Mouse (Mus musculus) C2C12 (cell line): ENCODE results near the gene Decr2. TPM values are rescaled to one million over a fixed set of nuclear protein-coding genes. Genes with fewer than 3 reads are reported as not detected.

Experiments used
- H3K27me3 ChIP-seq: one replicate; pipeline ENCODE4 v1.6.1; 2011; ENCODE audit not compliant: control insufficient read depth, insufficient read depth, insufficient read length
- H3K36me3 ChIP-seq: one replicate; pipeline ENCODE4 v1.6.1; 2011; ENCODE audit not compliant: control insufficient read depth, insufficient read depth
- H3K4me3 ChIP-seq: one replicate; pipeline ENCODE4 v1.5.1; 2011; ENCODE audit warnings: mild to moderate bottlenecking, control low read depth; ENCODE audit not compliant: poor library complexity, insufficient read depth, severe bottlenecking
- H3K79me2 ChIP-seq: one replicate; pipeline ENCODE4 v1.6.1; 2011; ENCODE audit not compliant: control insufficient read depth, insufficient read depth
- H3K79me3 ChIP-seq: one replicate; pipeline ENCODE4 v1.6.1; 2011; ENCODE audit warnings: low read depth, control low read depth
- H3ac ChIP-seq: one replicate; pipeline ENCODE3; 2011; ENCODE audit warnings: low read depth; ENCODE audit not compliant: control insufficient read depth, insufficient read length
- CEBPB ChIP-seq: IDR thresholded peaks from one replicate; pipeline ENCODE4 v1.6.1; 2011; ENCODE audit warnings: low read depth, mild to moderate bottlenecking, control low read depth, moderate library complexity
- CTCF ChIP-seq: IDR thresholded peaks from one replicate; pipeline ENCODE4 v1.5.1; 2011; ENCODE audit not compliant: control insufficient read depth, insufficient read depth, insufficient read length
- FOSL1 ChIP-seq: IDR thresholded peaks from one replicate; pipeline ENCODE4 v1.8.0; 2011; ENCODE audit warnings: mild to moderate bottlenecking, low read length; ENCODE audit not compliant: poor library complexity, insufficient read depth, severe bottlenecking
- MAX ChIP-seq: IDR thresholded peaks from one replicate; pipeline ENCODE4 v1.6.1; 2011; ENCODE audit warnings: mild to moderate bottlenecking, control low read depth
- MYOD1 ChIP-seq: IDR thresholded peaks from one replicate; pipeline ENCODE4 v1.6.1; 2011; ENCODE audit warnings: low read depth; ENCODE audit not compliant: control insufficient read depth, insufficient read length
- MYOG ChIP-seq: IDR thresholded peaks from one replicate; pipeline ENCODE4 v1.6.1; 2011; ENCODE audit not compliant: control insufficient read depth, insufficient read length; ENCODE audit errors: extremely low read depth
- USF1 ChIP-seq: IDR thresholded peaks from one replicate; pipeline ENCODE4 v1.6.1; 2011; ENCODE audit warnings: low read depth, mild to moderate bottlenecking, control low read depth, moderate library complexity
- polyA plus RNA-seq: library from polyadenylated mRNA; unstranded; fragments of >200 nt; fragmentation: generic; extraction: Trizol; gene quantifications from one replicate; pipeline ENCODE4 v1.2.1, GENCODE M21; 2012; ENCODE audit warnings: missing spikeins

The Decr2 gene
- polyA plus RNA-seq, 1 experiment: 3.9 TPM

GRCm38 (mm10) chr17:26068831-26069739, 21.1 kb downstream of the Decr2 start, which contains the start of gene Rab11fip3:
Rab11fip3 (minus strand) TSS chr17:26069555.
- peak within 1 kb of the TSS; percentile 94 for H3ac ChIP-seq
- no peaks in the 10 kb centered on the region for H3K27me3 ChIP-seq
- H3K36me3 ChIP-seq: peaks cover 9% of the 10 kb centered on the region
- peaks cover 25% of the 10 kb centered on the region for H3K79me3 ChIP-seq
- peak; percentile 11 for TF ChIP-seq MAX
- no peak for TF ChIP-seq FOSL1
- peak within 1 kb of the TSS; percentile 51 for H3K4me3 ChIP-seq
- H3K79me2 ChIP-seq: peaks cover 44% of the 10 kb centered on the region

GRCm38 (mm10) chr17:26068024-26068830, 21.9 kb downstream of the Decr2 start:
- Histone ChIP-seq H3K36me3 (peaks cover 12% of the 10 kb centered on the region), H3K79me2 (peaks cover 53% of the 10 kb centered on the region), H3K4me3 (peak overlapping the region; percentile 51), H3ac (peak overlapping the region; percentile 94), H3K27me3 (no peaks in the 10 kb centered on the region), H3K79me3 (peaks cover 29% of the 10 kb centered on the region)
- TF ChIP-seq FOSL1 (no peak), MYOG (no peak), USF1 (no peak), CEBPB (no peak), MYOD1 (no peak), CTCF (no peak), MAX (no peak)

- Histone ChIP-seq H3K79me3 (peaks cover 35% of the 10 kb centered on the region), H3K27me3 (no peaks in the 10 kb centered on the region), H3ac (no peak overlapping the region), H3K79me2 (peaks cover 70% of the 10 kb centered on the region), H3K4me3 (no peak overlapping the region), H3K36me3 (peaks cover 19% of the 10 kb centered on the region)
- TF ChIP-seq MAX (no peak), USF1 (no peak), MYOD1 (no peak), FOSL1 (no peak), MYOG (no peak), CEBPB (no peak), CTCF (no peak)
Measured at GRCm38 (mm10) chr17:26066488-26067020, 23.6 kb downstream of the Decr2 start.

GRCm38 (mm10) chr17:26064916-26065315, 25.2 kb downstream of the Decr2 start:
- Histone ChIP-seq H3K79me3 (peaks cover 42% of the 10 kb centered on the region), H3K79me2 (peaks cover 80% of the 10 kb centered on the region), H3K36me3 (peaks cover 21% of the 10 kb centered on the region), H3ac (no peak overlapping the region), H3K4me3 (no peak overlapping the region), H3K27me3 (no peaks in the 10 kb centered on the region)
- TF ChIP-seq USF1 (no peak), MYOG (no peak), CTCF (no peak), MYOD1 (no peak), CEBPB (no peak), FOSL1 (no peak), MAX (no peak)

GRCm38 (mm10) chr17:26057787-26058567, 32.2 kb downstream of the Decr2 start:
- peaks cover 36% of the 10 kb centered on the region for H3K79me2 ChIP-seq
- no peaks in the 10 kb centered on the region for H3K27me3 ChIP-seq
- H3K79me3 ChIP-seq: peaks cover 16% of the 10 kb centered on the region
- H3ac ChIP-seq: no peak overlapping the region
- H3K36me3 ChIP-seq: peaks cover 29% of the 10 kb centered on the region
- no peak overlapping the region for H3K4me3 ChIP-seq
- TF ChIP-seq FOSL1 (no peak), CTCF (no peak), MYOD1 (no peak)
